Mouse (Mus musculus) liver, embryonic 14.5 days (tissue): ENCODE measurements around the gene Haao. TPM values are rescaled to one million over a fixed set of nuclear protein-coding genes. Genes with fewer than 3 reads are reported as not detected.

Experiments used
- ATAC-seq: fragments of 200-750 bp; cut with Nextera tagmentation; 2 replicates; pipeline ENCODE4 v1.8.0; 2017; ENCODE audit warnings: moderate number of reproducible peaks, mild to moderate bottlenecking, moderate library complexity; ENCODE audit not compliant: insufficient read depth
- DNase-seq, 3 experiments: peaks; one replicate each; pipeline ENCODE4 v3.0.0-alpha.2; 2012 to 2013; ENCODE audit warnings: low read depth in 3 of 3, low spot score in 3 of 3
- H3K27ac ChIP-seq: fragments of 300-500 bp; sonication (generic); 2 replicates; pipeline ENCODE4 v1.5.1; 2014; ENCODE audit warnings: moderate library complexity, mild to moderate bottlenecking, control low read depth, inconsistent platforms
- H3K27me3 ChIP-seq: fragments of 300-500 bp; sonication (generic); 2 replicates; pipeline ENCODE4 v1.6.1; 2014; ENCODE audit warnings: mild to moderate bottlenecking, low read length, moderate library complexity; ENCODE audit not compliant: control insufficient read depth, insufficient read depth
- H3K36me3 ChIP-seq: fragments of 300-500 bp; sonication (generic); replicated peaks from 2 replicates; pipeline ENCODE4 v1.6.1; 2014; ENCODE audit warnings: low read depth; ENCODE audit not compliant: control insufficient read depth, insufficient read depth
- H3K4me1 ChIP-seq, 2 experiments: fragments of 200-500 bp in 1 of 2; fragments of 300-500 bp in 1 of 2; sonication (generic) in 1 of 2; replicated peaks; 2 replicates each; pipeline ENCODE4 v1.6.1; 2012 to 2014; ENCODE audit warnings: antibody characterized with exemption in 1 of 2, inconsistent platforms in 1 of 2, low read length in 1 of 2; ENCODE audit not compliant: control insufficient read depth in 2 of 2, insufficient read depth in 2 of 2
- H3K4me2 ChIP-seq: fragments of 300-500 bp; sonication (generic); 2 replicates; pipeline ENCODE4 v1.6.1; 2014; ENCODE audit warnings: low read depth, mild to moderate bottlenecking, control low read depth, moderate library complexity
- H3K4me3 ChIP-seq, 2 experiments: fragments of 200-500 bp in 1 of 2; fragments of 300-500 bp in 1 of 2; sonication (generic) in 1 of 2; 2 replicates each; pipeline ENCODE4 v1.5.1; 2012 to 2014; ENCODE audit warnings: low read depth in 2 of 2, low read length in 2 of 2, mild to moderate bottlenecking in 2 of 2, control low read depth in 1 of 2, inconsistent platforms in 1 of 2, moderate library complexity in 1 of 2; ENCODE audit not compliant: insufficient read depth in 1 of 2
- H3K9ac ChIP-seq: fragments of 300-500 bp; sonication (generic); replicated peaks from 2 replicates; pipeline ENCODE4 v1.6.1; 2014; ENCODE audit warnings: mild to moderate bottlenecking, control low read depth, moderate library complexity
- H3K9me3 ChIP-seq: fragments of 300-500 bp; sonication (generic); 2 replicates; pipeline ENCODE4 v1.6.1; 2016; ENCODE audit warnings: low read length, mixed read lengths; ENCODE audit not compliant: control insufficient read depth
- CTCF ChIP-seq: IDR thresholded peaks from 2 replicates; pipeline ENCODE4 v1.5.1; 2016; ENCODE audit warnings: antibody characterized with exemption, low read depth, control low read depth
- EP300 ChIP-seq: IDR thresholded peaks from 2 replicates; pipeline ENCODE4 v1.6.1; 2016; ENCODE audit warnings: antibody characterized with exemption, low read depth
- WGBS: fragments of 180-500 bp; shearing (Covaris S2); extraction: QIAGEN DNeasy Blood & Tissue Kit; methylation state at CpG from one replicate; pipeline ENCODE4 v1.1.7; 2014; ENCODE audit not compliant: insufficient replicate concordance; 5-methylcytosine and 5-hydroxymethylcytosine counted together
- polyA plus RNA-seq, 2 experiments: library from polyadenylated mRNA; depleted of rRNA in 1 of 2; stranded (reverse) in 1 of 2; unstranded in 1 of 2; fragments of >200 nt; fragmentation: Nextera tagmentation in 1 of 2; extraction: Ambion mirVana in 1 of 2; gene quantifications; 2 replicates each; pipeline versions ENCODE4 v1.2.1 to v1.2.3; 2012 to 2014

The Haao gene
- polyA plus RNA-seq, 2 experiments, result 14.2 to 30.5 TPM

GRCm38 (mm10) chr17:83886395-83886794 is 38.6 kb upstream of the Haao start:
- H3K27me3 ChIP-seq, result no peaks in the 10 kb centered on the region
- H3K27ac ChIP-seq, result no peak overlapping the region
- DNase-seq (no peak), ATAC-seq (no peak)
- H3K36me3 ChIP-seq, result no peaks in the 10 kb centered on the region
- no peak for TF ChIP-seq CTCF
- no peak for TF ChIP-seq EP300
- peaks cover 0 to 2% of the 10 kb centered on the region in 2 experiments; a peak in 1 of 4 replicates for H3K4me1 ChIP-seq
- H3K9ac ChIP-seq, result no peak overlapping the region
- no peak overlapping the region for H3K4me3 ChIP-seq
- WGBS, result 71% methylated on average over 3 of the region's 3 CpGs
- no peak overlapping the region for H3K4me2 ChIP-seq
- H3K9me3 ChIP-seq, result no peaks in the 10 kb centered on the region

GRCm38 (mm10) chr17:83885750-83886149 is 38.0 kb upstream of the Haao start:
- Histone ChIP-seq H3K27me3 (no peaks in the 10 kb centered on the region), H3K4me3 (no peak overlapping the region), H3K4me2 (no peak overlapping the region), H3K36me3 (no peaks in the 10 kb centered on the region), H3K4me1 (peaks cover 0 to 2% of the 10 kb centered on the region in 2 experiments; a peak in 1 of 4 replicates), H3K9ac (no peak overlapping the region), H3K9me3 (no peaks in the 10 kb centered on the region), H3K27ac (no peak overlapping the region)
- no peak for ATAC-seq
- TF ChIP-seq CTCF (no peak), EP300 (no peak)
- DNase-seq, result no peak
- WGBS, result 61% methylated on average over 5 of the region's 5 CpGs

DNA sequence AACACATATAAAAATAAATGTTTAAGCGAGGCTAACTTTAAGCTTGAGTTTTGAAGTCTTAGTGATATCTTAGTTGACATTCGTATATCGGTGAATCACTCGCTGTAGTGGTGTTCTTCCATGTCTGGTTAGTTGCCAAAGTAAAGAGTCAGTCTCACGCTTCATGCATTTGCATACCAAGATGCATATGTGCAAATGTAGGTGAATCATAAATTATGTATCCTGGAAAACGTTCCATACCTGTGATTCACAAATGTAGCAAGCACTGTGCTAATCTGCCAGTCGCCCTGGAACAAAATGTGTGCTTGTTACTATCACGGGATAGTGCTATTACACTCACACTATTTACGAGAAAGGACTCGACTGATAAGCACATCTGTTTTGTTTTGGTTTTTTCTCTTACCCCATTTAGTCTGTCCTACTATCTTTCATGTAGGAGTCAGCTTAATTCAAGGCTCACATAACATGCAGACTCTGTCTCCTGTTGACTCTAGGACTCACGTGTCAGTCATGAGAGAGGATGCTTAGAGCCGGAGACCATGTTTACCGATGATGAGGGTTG is 37.3 kb upstream of the Haao start:
- DNase-seq (no peak), ATAC-seq (no peak)
- H3K27me3 ChIP-seq, result no peaks in the 10 kb centered on the region
- no peak overlapping the region for H3K9ac ChIP-seq
- H3K36me3 ChIP-seq, result no peaks in the 10 kb centered on the region
- H3K4me3 ChIP-seq, result no peak overlapping the region
- H3K9me3 ChIP-seq, result no peaks in the 10 kb centered on the region
- H3K4me2 ChIP-seq, result no peak overlapping the region
- 52% methylated on average over 13 of the region's 13 CpGs for WGBS
- TF ChIP-seq CTCF (no peak), EP300 (peak; percentile 28; the same call in 1 of the 2 replicates)
- H3K27ac ChIP-seq, result no peak overlapping the region
- H3K4me1 ChIP-seq, result 0 out of 4 replicates have a peak, but pooled peaks cover 0 to 2% of the 10 kb centered on the region in 2 experiments

DNA sequence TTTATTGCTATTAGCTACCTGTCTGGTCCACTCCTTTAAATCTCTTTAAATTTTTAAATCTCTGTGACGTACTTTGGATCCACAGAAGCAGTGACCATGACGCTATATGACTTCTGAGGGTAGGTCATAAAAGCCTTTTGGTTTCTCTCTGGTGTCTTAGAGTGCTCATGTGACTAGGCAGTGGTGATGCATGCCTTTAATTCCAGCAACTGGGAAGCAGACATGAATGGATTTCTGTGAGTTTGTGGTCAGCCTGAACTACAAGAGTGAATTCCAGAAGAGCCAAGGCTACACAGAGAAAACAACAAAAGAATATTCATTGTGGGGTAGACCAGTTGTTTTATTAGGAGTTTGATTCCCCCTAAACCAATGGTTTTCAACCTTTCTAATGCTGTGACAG is 35.0 kb upstream of the Haao start:
- H3K27ac ChIP-seq, result no peak overlapping the region
- H3K9me3 ChIP-seq, result no peaks in the 10 kb centered on the region
- H3K4me1 ChIP-seq, result 0 out of 4 replicates have a peak, but pooled peaks cover 0 to 2% of the 10 kb centered on the region in 2 experiments
- WGBS, result 76% methylated on average over 2 of the region's 2 CpGs
- no peaks in the 10 kb centered on the region for H3K36me3 ChIP-seq
- ATAC-seq, result no peak
- H3K9ac ChIP-seq, result no peak overlapping the region
- TF ChIP-seq CTCF (no peak), EP300 (no peak)
- DNase-seq, result no peak
- no peak overlapping the region for H3K4me3 ChIP-seq
- no peaks in the 10 kb centered on the region for H3K27me3 ChIP-seq
- no peak overlapping the region for H3K4me2 ChIP-seq

DNA sequence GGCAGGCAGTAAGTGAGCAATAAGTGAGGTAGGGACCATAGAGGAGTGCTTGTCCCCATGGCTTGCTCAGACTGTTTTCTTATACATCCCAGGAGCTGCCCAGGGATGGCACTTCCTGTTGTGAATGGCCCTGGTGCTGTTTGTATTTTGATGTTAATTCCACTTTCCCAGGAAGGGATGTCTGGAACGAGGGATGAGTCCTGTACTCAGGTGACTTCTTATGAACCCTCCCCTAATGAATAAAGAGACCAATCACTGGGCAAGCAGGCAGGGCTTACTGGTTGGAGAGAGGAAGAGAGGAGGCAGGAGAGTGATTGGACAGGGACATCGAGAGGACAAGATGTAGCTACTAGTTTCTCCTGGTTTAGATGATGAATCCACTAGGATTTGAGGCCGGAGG is 33.3 kb upstream of the Haao start:
- Histone ChIP-seq H3K36me3 (no peaks in the 10 kb centered on the region), H3K4me2 (no peak overlapping the region), H3K4me1 (0 out of 4 replicates have a peak, but pooled peaks cover 0 to 2% of the 10 kb centered on the region in 2 experiments), H3K27me3 (no peaks in the 10 kb centered on the region), H3K9ac (no peak overlapping the region), H3K9me3 (no peaks in the 10 kb centered on the region), H3K27ac (no peak overlapping the region), H3K4me3 (no peak overlapping the region)
- WGBS, result 62% methylated on average over 3 of the region's 3 CpGs
- no peak for ATAC-seq
- TF ChIP-seq CTCF (no peak), EP300 (no peak)
- DNase-seq, result no peak
